Mouse (Mus musculus): ENCODE results near the gene Tbc1d19.

Tbc1d19 gene

DNA sequence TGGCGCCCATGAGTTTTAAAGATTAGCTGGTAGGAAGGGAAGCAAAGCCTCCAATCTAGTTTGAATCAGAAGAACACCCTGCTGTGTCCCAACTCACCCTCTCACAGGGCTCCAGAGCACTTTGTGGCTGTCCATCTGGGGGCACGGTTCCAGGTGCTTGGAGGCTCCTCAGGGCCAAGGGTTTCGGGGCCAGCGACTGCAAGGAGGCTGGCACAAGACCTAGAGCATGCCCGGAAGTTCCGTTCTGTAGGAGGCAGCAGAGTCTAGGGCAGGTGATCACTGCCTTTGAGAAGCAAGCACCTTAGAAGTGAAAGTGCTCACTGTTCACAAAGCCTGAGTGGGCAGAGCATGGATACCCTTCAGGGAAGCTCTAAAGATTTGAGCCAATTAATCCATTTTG, 120.4 kb downstream of the Tbc1d19 start:
- H3K27me3 ChIP-seq (ENCODE audit: control insufficient read depth, insufficient read depth, low read length, poor library complexity, severe bottlenecking), result no peaks in the 10 kb centered on the region; the same call in 1 of the 2 replicates
- H3K36me3 ChIP-seq (ENCODE audit: control insufficient read depth, insufficient read depth, low read length, poor library complexity, severe bottlenecking), result no peaks in the 10 kb centered on the region
- peak; percentile 5 for DNase-seq (ENCODE audit: low read depth, low spot score)

- no peak for DNase-seq (ENCODE audit: low read depth, low spot score)
- H3K27me3 ChIP-seq (ENCODE audit: control insufficient read depth, insufficient read depth, low read length, poor library complexity, severe bottlenecking), result no peaks in the 10 kb centered on the region; the same call in 1 of the 2 replicates
- no peaks in the 10 kb centered on the region for H3K36me3 ChIP-seq (ENCODE audit: control insufficient read depth, insufficient read depth, low read length, poor library complexity, severe bottlenecking)
Measured at GRCm38 (mm10) chr5:53931011-53931410, 121.6 kb downstream of the Tbc1d19 start.

DNA sequence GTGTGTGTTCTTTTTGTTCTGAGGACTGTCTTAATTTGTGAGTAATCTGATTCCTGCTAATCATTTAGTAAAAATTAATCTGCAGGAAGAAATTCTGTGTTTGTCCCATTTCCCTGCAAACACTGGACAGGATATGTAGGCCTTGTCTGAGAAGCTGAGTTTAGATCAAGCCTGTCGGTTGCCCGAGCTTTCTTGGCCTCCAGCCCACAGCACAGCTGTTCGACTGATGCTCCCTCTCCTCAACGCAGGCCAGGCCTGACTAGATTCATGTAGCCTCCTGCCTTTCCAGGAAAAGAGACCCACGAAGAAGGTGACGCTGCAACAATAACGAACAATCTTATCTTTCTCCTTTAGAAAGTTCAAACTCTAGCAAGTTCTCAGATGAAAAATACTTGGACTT, 124.2 kb downstream of the Tbc1d19 start:
- Histone ChIP-seq H3K27me3 (ENCODE audit: control insufficient read depth, insufficient read depth, low read length, poor library complexity, severe bottlenecking) (no peaks in the 10 kb centered on the region; the same call in 1 of the 2 replicates), H3K36me3 (ENCODE audit: control insufficient read depth, insufficient read depth, low read length, poor library complexity, severe bottlenecking) (no peaks in the 10 kb centered on the region)
- no peak for DNase-seq (ENCODE audit: low read depth, low spot score)

GRCm38 (mm10) chr5:53934040-53934439, 124.6 kb downstream of the Tbc1d19 start:
- no peak for DNase-seq (ENCODE audit: low read depth, low spot score)
- Histone ChIP-seq H3K36me3 (ENCODE audit: control insufficient read depth, insufficient read depth, low read length, poor library complexity, severe bottlenecking) (no peaks in the 10 kb centered on the region), H3K27me3 (ENCODE audit: control insufficient read depth, insufficient read depth, low read length, poor library complexity, severe bottlenecking) (no peaks in the 10 kb centered on the region; the same call in 1 of the 2 replicates)

DNA sequence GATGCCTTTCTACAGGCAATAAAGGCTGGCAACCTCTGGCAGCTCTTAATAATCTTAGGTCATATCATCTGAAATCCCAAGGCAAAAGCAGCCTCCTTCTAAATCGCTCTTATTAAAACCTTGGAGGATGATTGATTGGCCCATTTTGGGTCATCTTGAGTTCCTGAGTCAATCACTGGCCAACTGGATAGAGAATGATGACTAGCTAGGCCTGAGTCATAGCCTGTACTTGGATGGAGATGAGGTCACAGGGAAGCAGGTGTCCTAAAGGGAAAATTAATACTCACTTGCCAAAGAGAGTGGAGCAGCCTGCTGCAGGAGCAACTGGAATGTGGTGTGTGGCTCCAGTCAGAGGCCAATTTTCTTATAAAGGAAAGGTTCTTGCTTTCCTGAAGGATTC, 125.4 kb downstream of the Tbc1d19 start:
- no peak for DNase-seq (ENCODE audit: low read depth, low spot score)
- H3K36me3 ChIP-seq (ENCODE audit: control insufficient read depth, insufficient read depth, low read length, poor library complexity, severe bottlenecking), result no peaks in the 10 kb centered on the region
- H3K27me3 ChIP-seq (ENCODE audit: control insufficient read depth, insufficient read depth, low read length, poor library complexity, severe bottlenecking), result no peaks in the 10 kb centered on the region; the same call in 1 of the 2 replicates

- no peaks in the 10 kb centered on the region for H3K36me3 ChIP-seq (ENCODE audit: control insufficient read depth, insufficient read depth, low read length, poor library complexity, severe bottlenecking)
- DNase-seq (ENCODE audit: low read depth, low spot score), result no peak
- no peaks in the 10 kb centered on the region; the same call in 1 of the 2 replicates for H3K27me3 ChIP-seq (ENCODE audit: control insufficient read depth, insufficient read depth, low read length, poor library complexity, severe bottlenecking)
Measured at GRCm38 (mm10) chr5:53937187-53937586, 127.8 kb downstream of the Tbc1d19 start.

- no peaks in the 10 kb centered on the region for H3K36me3 ChIP-seq (ENCODE audit: control insufficient read depth, insufficient read depth, low read length, poor library complexity, severe bottlenecking)
- H3K27me3 ChIP-seq (ENCODE audit: control insufficient read depth, insufficient read depth, low read length, poor library complexity, severe bottlenecking), result no peaks in the 10 kb centered on the region; the same call in 1 of the 2 replicates
- DNase-seq (ENCODE audit: low read depth, low spot score), result no peak
Measured at GRCm38 (mm10) chr5:53939026-53939425, 129.6 kb downstream of the Tbc1d19 start.

GRCm38 (mm10) chr5:53941322-53942024, 132.1 kb downstream of the Tbc1d19 start:
- Histone ChIP-seq H3K36me3 (ENCODE audit: control insufficient read depth, insufficient read depth, low read length, poor library complexity, severe bottlenecking) (no peaks in the 10 kb centered on the region), H3K27me3 (ENCODE audit: control insufficient read depth, insufficient read depth, low read length, poor library complexity, severe bottlenecking) (no peaks in the 10 kb centered on the region)
- DNase-seq (ENCODE audit: low read depth, low spot score), result no peak

GRCm38 (mm10) chr5:53942332-53942731, 132.9 kb downstream of the Tbc1d19 start:
- DNase-seq (ENCODE audit: low read depth, low spot score), result no peak
- no peaks in the 10 kb centered on the region for H3K27me3 ChIP-seq (ENCODE audit: control insufficient read depth, insufficient read depth, low read length, poor library complexity, severe bottlenecking)
- H3K36me3 ChIP-seq (ENCODE audit: control insufficient read depth, insufficient read depth, low read length, poor library complexity, severe bottlenecking), result no peaks in the 10 kb centered on the region

DNA sequence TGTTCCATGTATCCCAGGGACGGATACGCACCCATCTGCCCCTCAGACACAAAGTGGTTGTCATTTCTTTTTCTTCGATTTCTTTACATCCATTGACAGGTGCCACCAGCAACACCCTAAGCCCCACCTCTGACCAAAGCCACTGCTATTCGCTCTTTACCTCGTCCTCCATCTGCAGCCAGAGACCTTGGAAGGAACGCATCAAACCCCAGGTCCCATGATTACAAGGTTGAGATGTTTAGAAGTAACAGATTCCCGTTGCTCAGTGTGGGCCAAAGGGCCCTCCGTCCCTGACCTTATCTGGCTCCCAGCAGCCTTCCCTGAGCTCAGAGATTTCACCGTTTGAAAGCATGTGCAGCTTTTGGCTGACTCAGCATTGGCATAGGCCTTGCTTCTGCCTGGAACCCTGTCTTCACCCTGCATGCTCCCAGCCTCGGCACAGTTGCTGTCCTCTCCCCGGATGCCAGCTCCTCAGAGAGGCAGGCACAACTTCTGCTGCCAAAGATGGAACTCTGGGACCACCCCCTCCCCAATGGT, 134.0 kb downstream of the Tbc1d19 start:
- Histone ChIP-seq H3K27me3 (ENCODE audit: control insufficient read depth, insufficient read depth, low read length, poor library complexity, severe bottlenecking) (no peaks in the 10 kb centered on the region), H3K36me3 (ENCODE audit: control insufficient read depth, insufficient read depth, low read length, poor library complexity, severe bottlenecking) (no peaks in the 10 kb centered on the region)
- DNase-seq (ENCODE audit: low read depth, low spot score), result no peak

GRCm38 (mm10) chr5:53946747-53947146, 137.3 kb downstream of the Tbc1d19 start:
- Histone ChIP-seq H3K36me3 (ENCODE audit: control insufficient read depth, insufficient read depth, low read length, poor library complexity, severe bottlenecking) (no peaks in the 10 kb centered on the region), H3K27me3 (ENCODE audit: control insufficient read depth, insufficient read depth, low read length, poor library complexity, severe bottlenecking) (no peaks in the 10 kb centered on the region)
- no peak for DNase-seq (ENCODE audit: low read depth, low spot score)

DNA sequence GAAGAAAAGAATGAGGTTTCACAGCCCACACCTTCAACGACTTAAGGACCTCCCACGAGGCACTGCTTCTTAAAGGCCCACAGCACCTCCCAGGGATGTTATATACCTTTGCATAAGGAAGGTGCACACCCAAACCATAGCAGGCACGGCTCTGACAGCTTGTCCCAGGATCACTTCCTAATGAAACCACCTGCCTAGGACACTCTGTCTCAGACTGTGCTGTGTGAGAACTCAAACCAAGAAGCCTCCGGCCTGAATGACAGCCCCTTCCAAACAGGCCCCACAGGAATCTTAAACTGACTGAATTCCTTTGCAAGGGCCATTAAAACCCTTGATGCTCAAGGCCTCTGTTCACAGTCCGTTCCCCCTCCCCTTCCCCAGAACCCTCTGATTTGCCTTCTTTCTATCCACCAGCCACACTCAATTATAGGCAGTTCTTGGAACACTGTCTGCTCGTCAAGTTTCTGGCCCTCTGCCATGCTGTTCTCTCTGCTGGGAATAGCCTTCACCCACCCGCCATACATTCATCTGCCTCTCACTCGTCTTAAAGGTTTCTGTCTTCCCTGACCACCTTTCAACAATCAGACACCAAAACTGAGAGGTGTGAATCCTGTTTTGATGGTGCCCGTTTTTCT, 138.3 kb downstream of the Tbc1d19 start:
- H3K27me3 ChIP-seq (ENCODE audit: control insufficient read depth, insufficient read depth, low read length, poor library complexity, severe bottlenecking), result no peaks in the 10 kb centered on the region
- no peak for DNase-seq (ENCODE audit: low read depth, low spot score)

GRCm38 (mm10) chr5:53948606-53949266, 139.3 kb downstream of the Tbc1d19 start:
- no peak for DNase-seq (ENCODE audit: low read depth, low spot score)
- Histone ChIP-seq H3K27me3 (ENCODE audit: control insufficient read depth, insufficient read depth, low read length, poor library complexity, severe bottlenecking) (no peaks in the 10 kb centered on the region), H3K36me3 (ENCODE audit: control insufficient read depth, insufficient read depth, low read length, poor library complexity, severe bottlenecking) (no peaks in the 10 kb centered on the region)

More for the DNA sequence above, 138.3 kb downstream of the Tbc1d19 start:
- H3K36me3 ChIP-seq (ENCODE audit: control insufficient read depth, insufficient read depth, low read length, poor library complexity, severe bottlenecking), result no peaks in the 10 kb centered on the region

GRCm38 (mm10) chr5:53950189-53950588, 140.8 kb downstream of the Tbc1d19 start:
- DNase-seq (ENCODE audit: low read depth, low spot score), result no peak
- Histone ChIP-seq H3K27me3 (ENCODE audit: control insufficient read depth, insufficient read depth, low read length, poor library complexity, severe bottlenecking) (no peaks in the 10 kb centered on the region), H3K36me3 (ENCODE audit: control insufficient read depth, insufficient read depth, low read length, poor library complexity, severe bottlenecking) (no peaks in the 10 kb centered on the region)

- Histone ChIP-seq H3K36me3 (ENCODE audit: control insufficient read depth, insufficient read depth, low read length, poor library complexity, severe bottlenecking) (no peaks in the 10 kb centered on the region), H3K27me3 (ENCODE audit: control insufficient read depth, insufficient read depth, low read length, poor library complexity, severe bottlenecking) (no peaks in the 10 kb centered on the region)
- no peak for DNase-seq (ENCODE audit: low read depth, low spot score)
Measured at GRCm38 (mm10) chr5:53953216-53953615, 143.8 kb downstream of the Tbc1d19 start.
